6 mouse cellular contexts compared by ENCODE assay signal in the genomic region with DNA sequence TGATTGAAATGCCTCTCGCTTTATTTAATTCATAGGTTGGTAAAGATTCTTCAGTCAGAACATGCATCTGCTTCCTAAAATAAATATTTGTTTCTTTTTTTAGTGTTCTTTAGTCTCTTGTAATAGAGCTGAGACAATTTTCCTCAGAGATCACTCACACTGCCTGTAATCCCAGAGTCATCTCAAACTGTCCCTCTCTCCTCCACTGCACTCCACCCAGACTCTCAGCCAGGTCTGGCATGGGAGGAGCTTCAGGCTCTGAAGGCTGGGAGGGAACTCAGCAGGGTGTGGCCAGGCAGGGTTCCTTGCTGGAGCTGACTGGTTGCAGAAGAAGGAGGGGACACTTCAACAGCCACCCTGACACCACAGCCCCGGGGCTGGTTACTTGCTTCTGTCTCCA.
A peak's percentile ranks its signal among the peaks of the same experiment; 100 is the strongest.
DNase-seq lines count a peak whose midpoint lies in the region; ATAC-seq and TF ChIP-seq lines count a peak whose summit lies in the region.
"Not testable (repeated sequence)": the region's sequence is repeated elsewhere in the genome, so short reads cannot be mapped to it uniquely, and the experiment has no call there.

No protein-coding gene starts in this region.

- TF ChIP-seq EP300 in liver, embryonic 14.5 days (IDR thresholded peaks at IDR 0.05; ENCODE audit: low read depth); liver, postnatal 0 days (IDR thresholded peaks at IDR 0.05; ENCODE audit: low read depth): not testable (repeated sequence)

- DNase-seq in embryonic facial prominence, embryonic 14.5 days (ENCODE audit: low spot score); liver, embryonic 11.5 days (ENCODE audit: low spot score); liver, embryonic 14.5 days (ENCODE audit: low read depth in 3 of 3, low spot score in 3 of 3); liver, postnatal 0 days; thymus, adult 2 months: not testable (repeated sequence)
- peak; percentile 25 for DNase-seq in thymus, postnatal 4 days

- 0% methylated on average over 1 of the region's 2 CpGs for WGBS in embryonic facial prominence, embryonic 14.5 days
- 0% methylated on average over 1 of the region's 2 CpGs for WGBS in liver, embryonic 11.5 days
- WGBS in liver, embryonic 14.5 days (ENCODE audit: insufficient replicate concordance): 0% methylated on average over 1 of the region's 2 CpGs
- WGBS in liver, postnatal 0 days (ENCODE audit: insufficient replicate concordance): 0% methylated on average over 1 of the region's 2 CpGs
- WGBS in thymus, adult 2 months: 0% methylated on average over 1 of the region's 2 CpGs

- H3K4me3 ChIP-seq in embryonic facial prominence, embryonic 14.5 days (ENCODE audit: low read depth, low read length); liver, embryonic 11.5 days (ENCODE audit: low read depth, low read length); liver, embryonic 14.5 days (ENCODE audit: insufficient read depth in 1 of 2, low read depth in 2 of 2, low read length in 2 of 2); liver, postnatal 0 days (ENCODE audit: low read depth, low read length); thymus, adult 2 months (ENCODE audit: control insufficient read depth, insufficient read depth, low read length): not testable (repeated sequence)

- ATAC-seq in embryonic facial prominence, embryonic 14.5 days (ENCODE audit: low read depth): 0 out of 2 replicates have a peak, but pooled peaks have one; percentile 33
- ATAC-seq in liver, embryonic 11.5 days (replicated peaks; ENCODE audit: low FRiP score): peak; percentile 75
- peak; percentile 76 for ATAC-seq in liver, embryonic 14.5 days (ENCODE audit: insufficient read depth)
- peak; percentile 45 for ATAC-seq in liver, postnatal 0 days

- H3K4me1 ChIP-seq in embryonic facial prominence, embryonic 14.5 days (ENCODE audit: control insufficient read depth, insufficient read depth, low read length); liver, embryonic 11.5 days (replicated peaks; ENCODE audit: control insufficient read depth, insufficient read depth, low read length); liver, embryonic 14.5 days (replicated peaks; ENCODE audit: control insufficient read depth in 2 of 2, insufficient read depth in 2 of 2, low read length in 1 of 2); liver, postnatal 0 days (ENCODE audit: insufficient read depth); thymus, adult 2 months (replicated peaks; ENCODE audit: control insufficient read depth, insufficient read depth, low read length): not testable (repeated sequence)

- H3K27ac ChIP-seq in embryonic facial prominence, embryonic 14.5 days (replicated peaks; ENCODE audit: low read depth, low read length); liver, embryonic 11.5 days (ENCODE audit: low read depth, low read length); liver, embryonic 14.5 days; liver, postnatal 0 days (ENCODE audit: low read depth): not testable (repeated sequence)
- H3K27ac ChIP-seq in thymus, adult 2 months (ENCODE audit: control insufficient read depth, insufficient read depth, low read length): peak overlapping the region; percentile 68

- H3K27me3 ChIP-seq in embryonic facial prominence, embryonic 14.5 days (replicated peaks; ENCODE audit: control insufficient read depth, insufficient read depth, low read length); liver, embryonic 11.5 days (replicated peaks; ENCODE audit: control insufficient read depth, insufficient read depth, low read length); liver, embryonic 14.5 days (ENCODE audit: control insufficient read depth, insufficient read depth, low read length); liver, postnatal 0 days (ENCODE audit: insufficient read depth, low read length); thymus, adult 2 months (ENCODE audit: control insufficient read depth, insufficient read depth, low read length): not testable (repeated sequence)

- TF ChIP-seq POLR2A in thymus, adult 2 months (IDR thresholded peaks at IDR 0.05; ENCODE audit: control insufficient read depth, extremely low read depth, insufficient read depth, low read length, poor library complexity): not testable (repeated sequence)

- not testable (repeated sequence) for H3K9me3 ChIP-seq in embryonic facial prominence, embryonic 14.5 days (ENCODE audit: control insufficient read depth, low read length); liver, embryonic 11.5 days (ENCODE audit: control insufficient read depth, low read length); liver, embryonic 14.5 days (ENCODE audit: control insufficient read depth, low read length); liver, postnatal 0 days (ENCODE audit: low read length)

- not testable (repeated sequence) for H3K4me2 ChIP-seq in embryonic facial prominence, embryonic 14.5 days (ENCODE audit: low read depth, low read length); liver, embryonic 11.5 days; liver, embryonic 14.5 days (ENCODE audit: low read depth); liver, postnatal 0 days (ENCODE audit: low read depth, low read length)

- not testable (repeated sequence) for H3K9ac ChIP-seq in embryonic facial prominence, embryonic 14.5 days (ENCODE audit: low read depth, low read length); liver, embryonic 11.5 days (ENCODE audit: low read depth, low read length); liver, embryonic 14.5 days (replicated peaks); liver, postnatal 0 days (replicated peaks)

- TF ChIP-seq CTCF in liver, embryonic 14.5 days (IDR thresholded peaks at IDR 0.05; ENCODE audit: low read depth); liver, postnatal 0 days (IDR thresholded peaks at IDR 0.05; ENCODE audit: low read depth); thymus, adult 2 months (IDR thresholded peaks at IDR 0.05; ENCODE audit: borderline replicate concordance, control insufficient read depth, extremely low read depth, insufficient read depth, low read length, poor library complexity): not testable (repeated sequence)

- not testable (repeated sequence) for H3K36me3 ChIP-seq in embryonic facial prominence, embryonic 14.5 days (ENCODE audit: control insufficient read depth, insufficient read depth, low read length); liver, embryonic 11.5 days (ENCODE audit: control insufficient read depth, insufficient read depth, low read length); liver, embryonic 14.5 days (replicated peaks; ENCODE audit: control insufficient read depth, insufficient read depth, low read depth); liver, postnatal 0 days (replicated peaks; ENCODE audit: insufficient read depth, low read length); thymus, adult 2 months (ENCODE audit: control insufficient read depth, insufficient read depth, low read length)
